Mouse (Mus musculus): ENCODE measurements around the gene Atg9b.

DNA sequence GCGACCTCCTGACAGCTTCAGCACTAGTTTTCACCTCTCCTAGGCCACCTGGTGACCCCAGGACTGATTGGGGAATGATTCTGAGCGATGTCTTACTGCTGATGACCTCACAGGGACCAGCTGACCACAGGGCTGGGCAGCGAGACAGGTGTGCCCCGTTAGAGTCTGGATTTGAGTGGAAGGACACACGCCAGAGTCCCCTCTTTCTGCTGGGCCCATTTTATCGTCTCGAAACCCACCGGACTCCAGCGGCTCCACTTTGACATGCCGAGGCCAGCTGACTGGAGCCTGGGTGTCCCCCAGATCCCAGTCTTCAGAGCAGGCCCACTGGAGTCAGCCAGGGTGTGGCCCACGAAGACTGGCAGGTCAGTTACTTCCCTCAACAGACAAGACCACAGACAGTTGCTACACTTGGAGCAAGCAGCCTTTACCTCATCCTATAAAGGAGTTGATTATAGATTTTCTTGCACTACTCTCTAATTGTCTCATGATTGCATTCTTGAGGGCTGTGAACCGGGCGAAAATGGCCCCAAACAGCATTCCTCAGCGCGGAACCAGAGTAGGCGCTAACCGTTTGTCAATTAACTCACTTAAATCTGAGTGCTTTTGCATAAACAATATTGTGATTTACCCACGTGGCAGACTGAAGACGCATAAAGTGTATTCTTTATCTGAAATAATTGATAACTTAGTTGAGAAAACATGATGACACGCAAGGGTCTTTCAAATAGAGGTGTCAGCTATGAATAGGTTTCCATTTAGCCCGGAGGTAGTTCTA is 32.2 kb upstream of the Atg9b start:
- TF ChIP-seq POLR2A (IDR thresholded peaks at IDR 0.05; ENCODE audit: low read depth, low read length) (no peak), CTCF (conservative IDR thresholded peaks at IDR 0.05; ENCODE audit: insufficient read depth, insufficient read length, low read depth, low read length) (no peak)
